ENCODE assay signal across 25 mouse cellular contexts in genomic region chr5:58531601-58532000, GRCm38 (mm10).
DNase-seq lines count a peak whose midpoint lies in the region; ATAC-seq and TF ChIP-seq lines count a peak whose summit lies in the region.
"Had no signal": no experiment of that assay in that cellular context is flagged by ENCODE, and none has a peak within 500 bp of the region (broad histone marks: within the 10 kb centered on the region; RNA-seq: fewer than 3 reads in every experiment).

No protein-coding gene starts in this region.

- DNase-seq in embryonic facial prominence, embryonic 14.5 days (ENCODE audit: low spot score), result peak; percentile 17
- DNase-seq in embryonic facial prominence, embryonic 10.5 days (ENCODE audit: low spot score), result no peak
- DNase-seq in midbrain, embryonic 14.5 days, result peak; percentile 47
- DNase-seq in midbrain, embryonic 11.5 days (ENCODE audit: low spot score, missing footprints), result no peak
- peak; percentile 43 for DNase-seq in brain, embryonic 14.5 days (ENCODE audit: low read depth)
- DNase-seq in retina, postnatal 1 day, result peak; percentile 48
- no peak for DNase-seq in cerebellum, postnatal 14 days
- DNase-seq: adrenal gland, adult 8-10 months; adrenal gland, postnatal 14 days; adrenal gland, postnatal 36 days; B cell, adult 2 months; cerebellum, adult 11 months; cerebellum, adult 18-20 months; cerebellum, adult 8-10 months; cerebellum, adult 9-11 months; cerebellum, postnatal 25 days; forebrain, postnatal 0 days had no signal

- no peaks in the 10 kb centered on the region for H3K27me3 ChIP-seq in embryonic facial prominence, embryonic 14.5 days (replicated peaks; ENCODE audit: control insufficient read depth, insufficient read depth, low read length)
- H3K27me3 ChIP-seq in embryonic facial prominence, embryonic 10.5 days (replicated peaks; ENCODE audit: low read depth, poor library complexity, severe bottlenecking), result no peaks in the 10 kb centered on the region
- no peaks in the 10 kb centered on the region for H3K27me3 ChIP-seq in midbrain, embryonic 14.5 days (ENCODE audit: control insufficient read depth, insufficient read depth, low read length)
- no peaks in the 10 kb centered on the region for H3K27me3 ChIP-seq in midbrain, embryonic 11.5 days (ENCODE audit: control insufficient read depth, insufficient read depth, low read length)
- H3K27me3 ChIP-seq: CH12.LX; embryonic facial prominence, embryonic 13.5 days; forebrain, embryonic 13.5 days; forebrain, embryonic 15.5 days had no signal

- H3K27ac ChIP-seq in embryonic facial prominence, embryonic 14.5 days (replicated peaks; ENCODE audit: low read depth, low read length), result no peak overlapping the region
- H3K27ac ChIP-seq in embryonic facial prominence, embryonic 10.5 days (replicated peaks), result no peak overlapping the region
- no peak overlapping the region for H3K27ac ChIP-seq in midbrain, embryonic 14.5 days (replicated peaks; ENCODE audit: low read depth, low read length)
- no peak overlapping the region for H3K27ac ChIP-seq in midbrain, embryonic 11.5 days (ENCODE audit: low read depth, low read length)
- H3K27ac ChIP-seq: embryonic facial prominence, embryonic 13.5 days; forebrain, embryonic 13.5 days; forebrain, embryonic 15.5 days had no signal

- no peak overlapping the region for H3K9ac ChIP-seq in embryonic facial prominence, embryonic 14.5 days (ENCODE audit: low read depth, low read length)
- H3K9ac ChIP-seq in midbrain, embryonic 14.5 days (replicated peaks; ENCODE audit: low read length), result no peak overlapping the region
- H3K9ac ChIP-seq in midbrain, embryonic 11.5 days (ENCODE audit: low read length), result no peak overlapping the region
- H3K9ac ChIP-seq: embryonic facial prominence, embryonic 13.5 days; forebrain, embryonic 13.5 days; forebrain, embryonic 15.5 days; forebrain, postnatal 0 days had no signal

- no peaks in the 10 kb centered on the region for H3K4me1 ChIP-seq in embryonic facial prominence, embryonic 14.5 days (ENCODE audit: control insufficient read depth, insufficient read depth, low read length)
- H3K4me1 ChIP-seq in embryonic facial prominence, embryonic 10.5 days, result no peaks in the 10 kb centered on the region
- H3K4me1 ChIP-seq in midbrain, embryonic 14.5 days (ENCODE audit: control insufficient read depth, insufficient read depth, low read length), result no peaks in the 10 kb centered on the region
- H3K4me1 ChIP-seq in midbrain, embryonic 11.5 days (ENCODE audit: control insufficient read depth, insufficient read depth, low read length), result no peaks in the 10 kb centered on the region
- H3K4me1 ChIP-seq: embryonic facial prominence, embryonic 13.5 days; forebrain, embryonic 13.5 days; forebrain, embryonic 15.5 days had no signal

- no peaks in the 10 kb centered on the region for H3K36me3 ChIP-seq in embryonic facial prominence, embryonic 14.5 days (ENCODE audit: control insufficient read depth, insufficient read depth, low read length)
- no peaks in the 10 kb centered on the region for H3K36me3 ChIP-seq in embryonic facial prominence, embryonic 10.5 days (replicated peaks)
- no peaks in the 10 kb centered on the region for H3K36me3 ChIP-seq in midbrain, embryonic 14.5 days (ENCODE audit: control insufficient read depth, insufficient read depth, low read length)
- no peaks in the 10 kb centered on the region for H3K36me3 ChIP-seq in midbrain, embryonic 11.5 days (ENCODE audit: control insufficient read depth, insufficient read depth, low read length)
- H3K36me3 ChIP-seq: embryonic facial prominence, embryonic 13.5 days; forebrain, embryonic 15.5 days; G1E had no signal

- TF ChIP-seq CTCF in brain, embryonic 14.5 days (IDR thresholded peaks at IDR 0.05; ENCODE audit: borderline replicate concordance, extremely low read depth, insufficient read depth, insufficient read length), result no peak

- WGBS in embryonic facial prominence, embryonic 14.5 days, result 41% methylated on average over 3 of the region's 3 CpGs
- 44% methylated on average over 3 of the region's 3 CpGs for WGBS in embryonic facial prominence, embryonic 10.5 days
- 10% methylated on average over 3 of the region's 3 CpGs for WGBS in midbrain, embryonic 14.5 days
- 16% methylated on average over 3 of the region's 3 CpGs for WGBS in midbrain, embryonic 11.5 days

- peak; percentile 71; the same call in 1 of the 2 replicates for ATAC-seq in embryonic facial prominence, embryonic 14.5 days (ENCODE audit: low read depth)
- ATAC-seq in midbrain, embryonic 14.5 days (ENCODE audit: low FRiP score, low TSS enrichment), result no peak; the same call in 1 of the 2 replicates
- no peak for ATAC-seq in midbrain, embryonic 11.5 days (ENCODE audit: low FRiP score)
- ATAC-seq: activated CD4-positive, CD25-positive, alpha-beta regulatory T cell, adult 4 months; CD4-positive, CD25-positive, alpha-beta regulatory T cell, adult 4 months; forebrain, embryonic 13.5 days; forebrain, embryonic 15.5 days; forebrain, postnatal 0 days; Patski had no signal

- H3K4me2 ChIP-seq in embryonic facial prominence, embryonic 14.5 days (ENCODE audit: low read depth, low read length), result no peak overlapping the region
- no peak overlapping the region for H3K4me2 ChIP-seq in midbrain, embryonic 14.5 days (ENCODE audit: low read length)
- no peak overlapping the region for H3K4me2 ChIP-seq in midbrain, embryonic 11.5 days
- H3K4me2 ChIP-seq: embryonic facial prominence, embryonic 13.5 days; forebrain, embryonic 13.5 days; forebrain, embryonic 15.5 days had no signal

- no peaks in the 10 kb centered on the region for H3K9me3 ChIP-seq in embryonic facial prominence, embryonic 14.5 days (ENCODE audit: control insufficient read depth, low read length)
- H3K9me3 ChIP-seq in embryonic facial prominence, embryonic 10.5 days, result no peaks in the 10 kb centered on the region
- H3K9me3 ChIP-seq in midbrain, embryonic 14.5 days (ENCODE audit: control insufficient read depth, low read length), result no peaks in the 10 kb centered on the region
- no peaks in the 10 kb centered on the region for H3K9me3 ChIP-seq in midbrain, embryonic 11.5 days (ENCODE audit: control insufficient read depth, low read length)
- H3K9me3 ChIP-seq: embryonic facial prominence, embryonic 13.5 days; forebrain, embryonic 13.5 days; forebrain, embryonic 15.5 days; G1E had no signal

- no peak overlapping the region for H3K4me3 ChIP-seq in embryonic facial prominence, embryonic 14.5 days (ENCODE audit: low read depth, low read length)
- no peak overlapping the region for H3K4me3 ChIP-seq in embryonic facial prominence, embryonic 10.5 days
- H3K4me3 ChIP-seq in midbrain, embryonic 14.5 days (replicated peaks; ENCODE audit: low read depth, low read length), result no peak overlapping the region
- no peak overlapping the region for H3K4me3 ChIP-seq in midbrain, embryonic 11.5 days (ENCODE audit: low read depth, low read length)
- H3K4me3 ChIP-seq: embryonic facial prominence, embryonic 13.5 days; forebrain, embryonic 13.5 days; forebrain, embryonic 15.5 days had no signal

- no peak for TF ChIP-seq POLR2A in brain, embryonic 14.5 days (IDR thresholded peaks at IDR 0.05; ENCODE audit: borderline replicate concordance, extremely low read depth, insufficient read depth, insufficient read length, poor library complexity, severe bottlenecking)

Comparison
In these comparisons a context has a peak if more than half of its experiments do, and no peak if none do; other contexts are left out.
1. DNase-seq: peak in embryonic facial prominence, embryonic 14.5 days (single experiment), midbrain, embryonic 14.5 days (single experiment), brain, embryonic 14.5 days (single experiment) and retina, postnatal 1 day (single experiment); none in embryonic facial prominence, embryonic 10.5 days (single experiment), midbrain, embryonic 11.5 days (single experiment) and cerebellum, postnatal 14 days (0 of 2).